In genomic region chr7:118547451-118547850, GRCm38 (mm10) we compare ENCODE assay signal across 25 mouse cellular contexts. TPM values are rescaled to one million over a fixed set of nuclear protein-coding genes. Genes with fewer than 3 reads are reported as not detected.
DNase-seq lines count a peak whose midpoint lies in the region; ATAC-seq lines count a peak whose summit lies in the region.
"Had no signal": no experiment of that assay in that cellular context is flagged by ENCODE, and none has a peak within 500 bp of the region (broad histone marks: within the 10 kb centered on the region; RNA-seq: fewer than 3 reads in every experiment).

No protein-coding gene starts in this region.

- H3K4me1 ChIP-seq in limb, embryonic 12.5 days (replicated peaks), result no peaks in the 10 kb centered on the region
- H3K4me1 ChIP-seq: forebrain, embryonic 10.5 days; forebrain, embryonic 13.5 days; heart, embryonic 10.5 days; heart, embryonic 13.5 days had no signal

- no peak overlapping the region for H3K9ac ChIP-seq in limb, embryonic 12.5 days (replicated peaks)
- H3K9ac ChIP-seq: forebrain, embryonic 13.5 days; heart, embryonic 13.5 days; hindbrain, embryonic 14.5 days had no signal

- DNase-seq in thymus, postnatal 0 days (ENCODE audit: low spot score), result peak; percentile 62
- peak; percentile 36 for DNase-seq in thymus, postnatal 25 days
- no peak for DNase-seq in spleen, postnatal 14 days (ENCODE audit: low spot score in 2 of 2)
- DNase-seq in spleen, adult 18-20 months, result no peak
- no peak for DNase-seq in ovary, postnatal 36 days (ENCODE audit: low spot score)
- DNase-seq: adrenal gland, postnatal 10 days; adrenal gland, postnatal 36 days; cerebellum, adult 18-20 months; cerebellum, adult 9-10 months; cerebellum, postnatal 14 days; gastrocnemius, postnatal 10 days; gastrocnemius, postnatal 36 days; heart, adult 2 months; heart, postnatal 14 days; heart, postnatal 4 days had no signal

- ATAC-seq in limb, embryonic 12.5 days (ENCODE audit: insufficient number of reproducible peaks, insufficient read depth, low FRiP score, low TSS enrichment, low read depth), result no peak
- ATAC-seq: CD4-positive, CD25-positive, alpha-beta regulatory T cell, adult 4 months; forebrain, embryonic 13.5 days; forebrain, embryonic 16.5 days; Patski had no signal

- H3K27me3 ChIP-seq in limb, embryonic 12.5 days, result no peaks in the 10 kb centered on the region
- H3K27me3 ChIP-seq: forebrain, embryonic 13.5 days; heart, embryonic 13.5 days; Patski had no signal

- H3K27ac ChIP-seq in limb, embryonic 12.5 days, result 0 out of 2 replicates have a peak overlapping the region, but pooled peaks have one; percentile 12
- H3K27ac ChIP-seq: forebrain, embryonic 10.5 days; forebrain, embryonic 13.5 days; heart, adult 2 months; heart, embryonic 10.5 days; heart, embryonic 13.5 days; hindbrain, embryonic 14.5 days had no signal

- H3K9me3 ChIP-seq in limb, embryonic 12.5 days, result peaks cover 6% of the 10 kb centered on the region; the same call in 1 of the 2 replicates
- H3K9me3 ChIP-seq: forebrain, embryonic 10.5 days; heart, embryonic 10.5 days had no signal

- 53% methylated on average over 10 of the region's 10 CpGs for WGBS in limb, embryonic 12.5 days

- H3K36me3 ChIP-seq in limb, embryonic 12.5 days, result peaks cover 19% of the 10 kb centered on the region

- no peak overlapping the region for H3K4me3 ChIP-seq in limb, embryonic 12.5 days (replicated peaks)
- H3K4me3 ChIP-seq: forebrain, embryonic 10.5 days; forebrain, embryonic 13.5 days; heart, adult 2 months; heart, embryonic 10.5 days; heart, embryonic 13.5 days had no signal

- no peak overlapping the region for H3K4me2 ChIP-seq in limb, embryonic 12.5 days
- H3K4me2 ChIP-seq: forebrain, embryonic 13.5 days; heart, embryonic 13.5 days; hindbrain, embryonic 14.5 days had no signal

RNA-seq across cellular contexts. Expression of gene Coq7, which starts 14.3 kb away (rescaled TPM):
- 86.6 and 95.2 TPM in 2 replicates for polyA plus RNA-seq in limb, embryonic 12.5 days (2016; fragmentation: Nextera tagmentation; extraction: Ambion mirVana)
- 81.4 and 86.5 TPM in 2 replicates for polyA plus RNA-seq in thymus, postnatal 0 days (2015; fragmentation: Nextera tagmentation; extraction: Ambion mirVana)

RNA-seq across cellular contexts. Expression of gene Tmc7, which starts 37.1 kb away (rescaled TPM):
- 4.0 and 4.8 TPM in 2 replicates for polyA plus RNA-seq in limb, embryonic 12.5 days (2016; fragmentation: Nextera tagmentation; extraction: Ambion mirVana)
- polyA plus RNA-seq in thymus, postnatal 0 days (2015; fragmentation: Nextera tagmentation; extraction: Ambion mirVana), result 0.75 and 0.78 TPM in 2 replicates
- polyA plus RNA-seq: C2C12; CD4-positive, CD25-positive, alpha-beta regulatory T cell, adult 4 months had no signal

RNA-seq across cellular contexts. Expression of gene Tmc5, which starts 49.6 kb away (rescaled TPM):
- not detected in 2 replicates for polyA plus RNA-seq in limb, embryonic 12.5 days (2016; fragmentation: Nextera tagmentation; extraction: Ambion mirVana)
- polyA plus RNA-seq in thymus, postnatal 0 days (2015; fragmentation: Nextera tagmentation; extraction: Ambion mirVana), result 2.0 and 2.2 TPM in 2 replicates
- polyA plus RNA-seq: C2C12; CD4-positive, CD25-positive, alpha-beta regulatory T cell, adult 4 months; heart, embryonic 10.5 days; Patski had no signal

RNA-seq across cellular contexts. Expression of gene Itpripl2, which starts 55.7 kb away (rescaled TPM):
- 4.6 and 5.0 TPM in 2 replicates for polyA plus RNA-seq in limb, embryonic 12.5 days (2016; fragmentation: Nextera tagmentation; extraction: Ambion mirVana)
- polyA plus RNA-seq in thymus, postnatal 0 days (2015; fragmentation: Nextera tagmentation; extraction: Ambion mirVana), result 1.4 and 1.8 TPM in 2 replicates

Comparison
In these comparisons a context has a peak if more than half of its experiments do, and no peak if none do; other contexts are left out.
1. DNase-seq: peak in thymus, postnatal 0 days (single experiment) and thymus, postnatal 25 days (single experiment); none in spleen, postnatal 14 days (0 of 2), spleen, adult 18-20 months (0 of 2) and ovary, postnatal 36 days (single experiment).